Mouse (Mus musculus) bone marrow, adult 2 months (tissue): ENCODE results near the gene E330009J07Rik.

ENCODE experiments used
- CTCF ChIP-seq: fragments of 200-500 bp; IDR thresholded peaks from 2 replicates; pipeline ENCODE4 v1.5.1; 2011; ENCODE audit warnings: low read length, control low read depth; ENCODE audit not compliant: control insufficient read depth, insufficient read depth
- POLR2A ChIP-seq: fragments of 200-500 bp; IDR thresholded peaks from 2 replicates; pipeline ENCODE4 v1.6.1; 2011; ENCODE audit warnings: low read depth, mild to moderate bottlenecking, control low read depth, low read length, borderline replicate concordance; ENCODE audit not compliant: control insufficient read depth

GRCm38 (mm10) chr6:40470916-40471719 lies 35.2 kb upstream of the E330009J07Rik start, which contains the start of gene Ssbp1:
- TF ChIP-seq CTCF (peak; percentile 22; the same call in 1 of the 2 replicates), POLR2A (peak; percentile 92; the same call in 1 of the 2 replicates)
